Mouse (Mus musculus): ENCODE measurements around the gene Cldnd2.
"Not testable (repeated sequence)": the region's sequence is repeated elsewhere in the genome, so short reads cannot be mapped to it uniquely, and the experiment has no call there.

Gene Cldnd2

DNA sequence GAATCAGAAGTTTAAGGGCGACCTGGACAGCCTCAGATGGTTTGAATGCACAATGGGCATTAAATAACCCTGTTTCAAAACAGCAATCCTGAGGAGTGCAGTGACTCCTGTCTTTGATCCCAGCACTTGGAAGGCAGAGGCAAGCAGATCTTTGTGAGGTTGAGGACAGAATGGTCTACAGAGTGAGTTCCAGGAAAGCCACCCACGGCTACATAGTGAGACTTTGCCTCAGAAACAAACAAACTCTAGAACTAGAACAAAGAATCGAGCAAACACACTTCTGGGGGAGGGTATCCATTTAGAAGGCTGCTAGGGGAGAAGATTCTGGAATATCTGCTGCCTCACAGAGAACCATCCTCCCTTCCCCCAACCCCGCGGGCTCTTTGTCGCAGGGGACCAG is at the start of gene Cldnd2:
Gene Cldnd2 (plus strand): TSS at position 301 of the 400 bp plus-strand sequence.
- DNase-seq (ENCODE audit: low spot score in 2 of 2): no peak

DNA sequence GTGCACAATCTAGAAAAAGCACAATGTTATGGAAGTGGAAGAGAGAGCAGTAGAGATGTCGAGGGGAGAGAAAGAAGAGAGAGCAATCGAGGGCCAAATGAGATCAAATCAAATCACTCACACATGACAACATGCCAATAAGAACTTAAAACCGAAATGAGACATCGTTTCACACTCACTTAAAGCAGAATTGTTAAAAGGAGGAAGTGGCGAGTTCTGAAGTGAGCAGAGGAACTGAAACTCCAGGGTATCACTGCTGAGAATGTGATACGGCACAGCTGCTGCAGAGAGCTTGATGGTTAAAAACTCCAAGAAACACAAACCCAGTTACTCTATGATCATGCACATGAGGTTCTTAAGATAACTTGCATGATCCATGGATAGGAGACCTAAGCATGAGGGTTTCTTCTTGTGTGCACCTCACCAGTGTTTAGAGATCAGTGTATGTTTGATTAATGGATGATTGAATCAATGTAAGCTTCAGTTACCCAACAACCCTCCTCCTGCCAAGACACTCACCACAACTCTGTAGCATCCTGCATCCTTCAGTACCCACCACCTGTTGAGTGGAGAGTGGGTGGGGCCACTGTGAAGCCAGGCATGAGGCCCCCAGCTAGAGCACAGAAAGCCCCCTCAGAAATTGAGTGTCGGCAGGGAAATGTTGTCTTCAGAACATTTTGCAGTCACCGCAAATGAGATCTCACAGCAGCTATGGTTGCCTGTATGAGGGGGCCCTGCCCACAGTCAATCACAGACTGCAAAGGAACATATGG is 48.0 kb upstream of the Cldnd2 start:
- DNase-seq (ENCODE audit: low spot score in 2 of 2): peak in 1 of 2 experiments; percentile 55

DNA sequence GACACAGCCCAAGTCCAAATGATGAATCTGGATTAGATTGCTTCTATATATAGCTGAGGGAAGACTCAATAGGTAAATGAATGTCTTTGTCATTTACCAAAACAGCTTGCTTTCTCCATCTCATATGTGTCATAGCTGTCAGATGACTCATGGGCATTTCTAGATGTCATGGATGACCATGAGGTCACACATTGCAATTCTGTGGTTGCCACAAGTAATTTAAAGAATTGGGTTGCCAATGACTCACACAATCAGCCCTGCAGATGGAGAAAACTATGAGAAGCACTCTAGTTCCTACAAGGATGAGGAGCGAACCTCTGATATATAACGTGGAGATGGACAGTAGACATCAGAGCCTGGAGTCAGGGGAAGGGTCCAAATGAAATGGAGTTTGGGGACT is 41.1 kb upstream of the Cldnd2 start:
- DNase-seq (ENCODE audit: low spot score in 2 of 2): peak; percentile 12 to 42

DNA sequence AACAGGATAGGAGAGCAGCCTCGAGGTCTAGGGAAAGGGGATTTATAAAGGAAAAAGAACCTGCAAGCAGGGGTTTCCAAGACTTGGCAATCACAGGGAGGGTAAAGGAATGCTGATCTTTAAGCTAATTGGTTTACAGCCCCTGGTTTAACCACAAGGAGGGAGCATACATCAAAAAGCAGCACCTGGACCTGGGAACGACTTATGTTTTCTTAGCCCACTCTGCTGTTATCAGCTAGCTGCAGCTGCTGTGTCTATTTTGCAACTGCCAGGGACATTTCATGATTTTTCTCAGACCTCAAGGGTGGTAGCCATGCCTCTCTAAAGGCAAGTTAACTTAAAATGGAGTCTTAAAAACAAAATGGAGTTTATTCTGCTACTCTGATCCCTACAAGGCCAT is 37.9 kb upstream of the Cldnd2 start:
- no peak for DNase-seq (ENCODE audit: low spot score in 2 of 2)

DNA sequence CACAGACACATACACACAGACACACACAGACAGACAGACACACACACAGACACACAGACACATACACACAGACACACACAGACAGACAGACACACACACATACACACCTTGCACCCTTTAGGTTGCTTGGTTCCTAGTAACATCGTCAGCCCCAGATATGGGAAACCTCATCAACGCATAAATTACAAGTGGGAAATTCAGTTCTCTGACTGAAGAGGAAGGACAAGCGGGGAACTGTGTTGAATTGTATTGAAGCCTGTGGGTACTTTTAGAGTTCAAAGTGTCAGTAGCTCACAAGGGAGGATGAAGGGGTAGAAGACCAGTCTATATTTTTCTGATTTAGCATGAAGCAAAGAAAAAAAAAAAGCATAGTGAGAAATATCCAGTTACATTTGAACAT is 33.0 kb upstream of the Cldnd2 start:
- DNase-seq (ENCODE audit: low spot score in 2 of 2): no peak

DNA sequence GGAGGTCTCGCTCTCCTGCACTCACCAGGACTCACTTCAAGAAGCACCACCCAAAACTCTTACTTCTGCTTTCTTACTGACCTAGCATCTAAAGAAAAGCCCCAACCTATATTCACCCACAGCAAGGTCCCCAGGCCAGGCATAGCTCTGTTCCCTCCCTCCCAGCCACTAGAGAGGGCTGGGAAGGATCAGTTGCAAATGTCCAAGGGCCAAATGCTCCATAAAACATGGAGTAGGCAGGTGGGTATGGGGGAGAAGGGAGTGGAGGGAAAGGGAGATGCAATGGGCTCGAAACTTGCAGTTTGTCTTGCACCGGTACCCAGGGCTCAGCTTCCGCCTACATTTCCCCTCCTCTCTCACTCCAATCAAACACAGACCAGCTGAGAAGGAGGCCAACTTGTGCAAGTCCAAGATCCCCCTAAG is 32.4 kb upstream of the Cldnd2 start, which contains the start of gene Siglecg:
Gene Siglecg (plus strand): TSS at position 74 of the 423 bp plus-strand sequence.
- peak in 1 of 2 experiments; percentile 39 for DNase-seq (ENCODE audit: low spot score in 2 of 2)

DNA sequence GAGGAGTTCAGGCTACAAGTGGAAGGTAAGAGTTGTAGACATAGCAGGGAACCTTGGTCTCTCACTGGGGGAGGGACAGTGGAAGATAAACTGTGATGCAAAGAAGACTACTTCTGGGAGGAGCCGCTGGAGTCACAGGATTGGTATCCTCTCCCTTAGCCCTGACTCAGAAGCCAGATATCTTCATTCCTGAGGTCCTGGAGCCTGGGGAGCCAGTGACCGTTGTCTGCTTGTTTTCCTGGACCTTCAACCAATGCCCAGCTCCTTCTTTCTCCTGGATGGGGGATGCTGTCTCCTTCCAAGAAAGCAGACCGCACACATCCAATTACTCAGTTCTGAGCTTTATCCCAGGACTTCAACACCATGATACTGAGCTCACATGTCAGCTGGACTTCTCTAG is 31.5 kb upstream of the Cldnd2 start:
- DNase-seq (ENCODE audit: low spot score in 2 of 2): no peak

DNA sequence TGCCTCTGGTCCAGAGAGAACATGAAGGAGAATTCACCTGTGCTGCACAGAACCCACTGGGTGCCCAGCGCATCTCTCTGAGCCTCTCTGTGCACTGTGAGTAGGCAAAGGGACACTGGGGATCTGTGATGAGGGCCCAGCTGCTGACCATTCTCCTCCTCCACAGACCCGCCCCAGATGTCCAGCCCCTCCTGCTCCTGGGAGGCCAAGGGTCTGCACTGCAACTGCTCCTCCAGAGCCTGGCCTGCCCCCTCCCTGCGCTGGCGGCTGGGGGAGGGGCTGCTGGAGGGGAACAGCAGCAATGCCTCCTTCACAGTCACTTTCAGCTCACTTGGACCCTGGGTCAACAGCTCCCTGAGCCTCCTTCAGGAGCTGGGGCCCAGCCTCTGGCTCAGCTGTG is 28.9 kb upstream of the Cldnd2 start:
- not testable (repeated sequence) for DNase-seq (ENCODE audit: low spot score in 2 of 2)

DNA sequence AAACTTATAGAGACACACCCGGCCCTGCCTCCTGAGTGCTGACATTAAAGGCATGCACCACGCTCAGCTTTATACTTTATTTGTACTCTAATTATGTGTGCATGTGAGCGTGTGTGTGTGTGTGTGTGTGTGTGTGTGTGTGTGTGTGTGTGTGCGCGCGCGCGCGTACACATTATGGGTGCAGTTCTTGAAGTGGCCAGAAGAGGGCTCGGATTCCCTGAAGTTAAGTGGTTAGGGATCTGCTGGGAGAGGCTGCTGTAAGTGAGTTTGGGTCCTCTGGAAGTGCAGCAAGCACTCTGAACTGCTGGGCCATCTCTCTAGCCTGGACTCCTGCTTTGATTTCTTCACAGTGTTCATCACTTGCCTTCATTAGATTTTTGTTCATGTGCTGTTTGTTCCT is 23.3 kb upstream of the Cldnd2 start:
- DNase-seq (ENCODE audit: low spot score in 2 of 2): no peak

DNA sequence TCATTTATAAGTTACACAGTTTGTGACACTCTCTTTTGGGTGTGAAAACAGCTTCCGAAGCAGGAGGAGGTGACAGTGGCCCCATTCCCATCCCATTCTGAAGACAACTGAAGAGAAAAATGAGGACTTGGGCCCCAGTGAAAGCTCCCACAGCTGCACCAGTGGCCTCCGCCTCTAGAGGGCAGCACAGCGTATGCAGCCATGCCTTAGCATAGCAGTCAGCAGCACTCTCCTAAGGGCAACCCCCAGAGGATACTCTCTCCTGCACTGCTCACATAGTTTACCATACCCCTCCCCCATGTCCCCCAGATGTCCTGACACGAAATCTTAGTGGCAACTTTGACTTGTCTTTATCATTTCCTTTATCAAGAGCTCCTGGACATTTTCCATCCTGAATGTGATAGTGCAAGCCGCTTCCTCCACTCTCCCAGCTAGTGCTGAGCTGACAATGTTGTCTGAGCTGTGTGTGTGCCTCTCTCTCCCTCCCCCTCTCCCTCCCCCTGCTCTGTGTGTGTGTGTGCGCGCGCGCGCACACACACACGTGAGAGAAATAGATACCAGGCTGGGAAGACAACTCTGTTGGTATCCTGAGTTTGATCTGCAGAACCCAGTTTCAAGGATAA is 17.5 kb upstream of the Cldnd2 start:
- peak; percentile 76 to 80 for DNase-seq (ENCODE audit: low spot score in 2 of 2)

DNA sequence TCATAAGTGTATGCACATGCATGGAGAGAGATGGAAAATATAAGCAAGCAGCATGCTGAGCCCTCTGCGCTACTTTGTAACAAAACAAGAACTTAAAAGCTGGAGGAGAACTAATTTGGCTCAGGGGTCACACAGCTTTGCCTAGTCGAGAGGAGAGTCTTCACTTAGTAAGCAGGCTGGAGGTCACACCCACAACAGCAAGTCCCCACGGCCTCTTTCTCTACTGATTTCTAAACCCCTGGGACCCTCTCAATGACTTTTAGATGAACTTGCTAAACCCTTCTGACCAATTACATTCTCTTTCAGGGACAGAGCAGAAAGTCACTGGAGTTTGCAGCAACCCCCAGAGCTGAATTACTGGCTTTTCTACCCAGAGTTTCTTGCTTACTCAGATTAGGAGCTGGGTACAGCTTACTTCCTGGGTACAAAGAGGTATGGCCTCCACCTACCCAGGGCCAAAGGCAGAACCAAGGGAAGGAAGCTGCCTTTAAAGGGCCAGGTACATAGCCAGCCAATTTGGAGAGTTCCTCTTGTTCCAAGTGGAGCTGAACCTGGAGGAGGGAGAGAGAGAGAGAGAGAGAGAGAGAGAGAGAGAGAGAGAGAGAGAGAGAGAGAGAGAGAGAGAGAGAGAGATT is 16.5 kb upstream of the Cldnd2 start:
- peak in 1 of 2 experiments; percentile 21 for DNase-seq (ENCODE audit: low spot score in 2 of 2)

DNA sequence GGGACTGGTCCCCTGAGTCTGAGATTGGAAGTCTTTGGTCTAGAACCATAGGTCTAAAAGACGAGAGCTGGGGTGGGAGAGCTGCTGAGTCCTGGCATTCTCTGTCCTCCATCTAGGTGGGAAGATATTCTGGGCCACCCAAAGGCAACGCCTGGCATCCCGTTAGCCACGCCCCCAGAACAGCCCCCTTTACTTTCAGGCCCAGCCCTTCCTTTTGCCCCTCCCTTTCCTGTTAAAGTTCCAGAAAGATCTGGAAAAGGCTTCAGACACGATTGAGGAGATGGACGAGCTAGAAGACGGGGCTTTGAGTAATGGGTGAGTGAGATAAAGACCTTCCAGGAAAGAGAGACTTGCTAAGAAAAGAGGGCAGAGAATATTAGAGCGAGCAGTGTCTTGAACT is 13.2 kb upstream of the Cldnd2 start, which contains the start of gene Lim2:
Gene Lim2 (plus strand): TSS at position 265 of the 400 bp plus-strand sequence.
- no peak for DNase-seq (ENCODE audit: low spot score in 2 of 2)

DNA sequence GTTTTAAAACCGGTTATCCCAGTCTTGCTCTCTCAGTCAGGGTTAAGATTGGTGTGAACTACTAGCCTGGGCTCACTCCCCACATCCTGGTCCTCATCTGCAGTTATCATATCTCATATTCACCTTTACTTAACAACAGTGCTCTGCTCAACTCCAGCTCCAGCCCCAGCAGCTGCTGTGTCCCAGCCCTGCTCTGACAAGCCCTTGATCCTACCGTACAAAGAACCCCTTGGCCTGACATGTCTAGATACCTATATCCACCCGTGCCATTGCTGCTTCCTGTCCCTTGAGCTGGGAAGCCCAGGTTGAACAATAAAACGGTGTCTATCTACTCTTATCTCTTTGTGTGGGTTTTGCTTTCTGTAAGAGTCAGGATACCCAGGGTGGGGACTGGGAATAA is 11.1 kb upstream of the Cldnd2 start:
- DNase-seq (ENCODE audit: low spot score in 2 of 2): no peak

DNA sequence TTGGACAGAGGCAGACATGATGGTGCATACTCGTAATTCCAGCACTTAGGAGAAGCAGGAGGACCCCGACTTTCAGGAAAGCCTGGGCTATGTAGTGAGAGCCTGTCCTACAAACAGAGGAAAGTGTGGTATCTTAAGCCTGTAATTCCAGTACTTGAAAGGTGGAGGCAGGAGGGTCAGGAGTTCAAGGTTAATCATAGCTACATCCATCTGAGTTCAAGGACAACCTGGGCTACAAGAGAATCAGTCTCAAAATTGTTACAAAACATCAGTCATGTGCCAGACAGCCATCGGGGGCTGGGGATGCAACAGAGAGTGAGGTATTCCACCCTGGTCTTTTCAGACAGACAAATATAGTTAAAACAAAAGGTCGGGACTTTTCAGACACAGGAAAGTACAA is 7.7 kb upstream of the Cldnd2 start:
- DNase-seq (ENCODE audit: low spot score in 2 of 2): no peak

DNA sequence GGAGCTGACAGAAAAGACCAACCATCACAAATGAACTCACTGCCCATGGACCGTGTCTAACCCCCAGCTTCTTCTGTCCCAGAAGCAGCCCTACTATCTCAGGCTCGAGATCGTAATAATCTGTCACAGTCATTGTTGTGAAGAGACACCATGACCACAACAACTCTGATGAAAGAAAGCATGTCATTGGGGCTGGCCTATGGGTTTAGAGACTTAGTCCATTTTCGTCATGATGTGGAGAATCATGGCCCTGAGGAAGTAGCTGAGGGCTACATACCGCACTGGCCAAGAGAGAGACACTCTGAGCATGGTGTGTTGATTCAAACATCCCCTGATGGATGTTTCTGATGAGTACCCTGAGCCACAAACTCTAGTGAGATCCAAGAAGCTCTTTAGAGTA is 5.9 kb upstream of the Cldnd2 start:
- DNase-seq (ENCODE audit: low spot score in 2 of 2): peak; percentile 42 to 74

DNA sequence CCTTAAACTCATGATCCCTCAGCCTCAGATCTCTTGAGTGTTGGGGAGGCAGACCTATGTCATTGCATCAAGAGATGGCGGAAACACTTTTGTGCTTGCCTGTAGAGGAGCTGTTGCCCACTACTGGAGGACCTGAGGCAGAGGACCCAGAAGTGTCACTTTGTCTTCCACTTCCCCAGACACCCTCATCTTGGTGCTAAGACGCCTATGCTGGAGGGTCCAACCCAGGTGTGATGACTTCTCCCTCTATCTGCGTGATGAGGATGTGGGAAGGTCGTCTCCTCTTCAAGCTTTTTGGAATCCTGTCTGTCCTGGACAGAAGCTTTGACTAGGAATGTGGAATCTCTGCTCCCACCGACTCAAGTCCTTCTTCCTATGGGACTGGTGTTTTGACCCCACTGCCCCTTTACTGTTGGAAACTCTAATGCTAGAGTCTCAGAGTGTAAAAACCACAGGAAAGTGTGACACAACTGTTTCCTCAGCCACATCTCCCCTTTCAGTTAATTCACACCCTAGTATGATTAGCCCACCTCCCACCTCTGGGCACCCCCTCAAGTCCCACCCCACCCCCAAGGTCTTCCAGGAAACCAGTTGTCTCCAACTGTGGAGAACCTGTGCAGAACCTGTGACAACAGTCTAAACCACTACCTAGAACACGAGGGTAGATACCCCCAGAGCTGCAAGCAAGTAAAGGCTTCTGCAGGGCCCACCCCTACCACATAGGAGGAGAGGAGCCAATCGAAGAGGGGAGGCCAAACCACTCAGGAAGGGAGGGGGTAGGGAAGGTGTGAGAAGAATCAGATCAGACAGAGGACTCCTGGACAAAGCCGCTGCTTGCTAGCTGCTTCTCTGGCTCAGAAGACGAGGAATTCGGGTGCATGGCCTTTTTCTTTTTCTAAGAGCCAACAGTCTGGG is 4.0 kb upstream of the Cldnd2 start, which contains the start of gene Nkg7:
Gene Nkg7 (plus strand): TSS at position 733 of the 915 bp plus-strand sequence.
- peak; percentile 72 to 90 for DNase-seq (ENCODE audit: low spot score in 2 of 2)

DNA sequence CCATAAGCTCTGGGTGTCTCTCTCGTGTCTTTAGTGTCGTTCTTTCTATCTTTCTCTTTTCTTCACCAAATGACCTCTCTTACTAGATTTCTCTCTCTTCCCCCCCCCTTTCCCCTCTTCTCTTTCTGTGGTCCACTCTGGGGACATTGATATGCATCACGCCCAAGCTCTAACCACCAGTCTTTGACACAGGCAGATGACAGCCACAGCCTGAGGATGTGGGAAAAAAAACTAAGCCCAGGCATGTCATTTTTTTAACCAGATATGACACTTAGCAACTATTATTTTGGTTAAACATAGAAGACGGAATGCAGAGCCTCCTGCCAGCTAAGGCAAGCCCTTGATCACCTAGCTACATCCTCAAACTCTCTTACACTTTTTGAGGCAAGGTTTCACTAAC is 2.0 kb upstream of the Cldnd2 start:
- peak; percentile 65 to 83 for DNase-seq (ENCODE audit: low spot score in 2 of 2)

DNA sequence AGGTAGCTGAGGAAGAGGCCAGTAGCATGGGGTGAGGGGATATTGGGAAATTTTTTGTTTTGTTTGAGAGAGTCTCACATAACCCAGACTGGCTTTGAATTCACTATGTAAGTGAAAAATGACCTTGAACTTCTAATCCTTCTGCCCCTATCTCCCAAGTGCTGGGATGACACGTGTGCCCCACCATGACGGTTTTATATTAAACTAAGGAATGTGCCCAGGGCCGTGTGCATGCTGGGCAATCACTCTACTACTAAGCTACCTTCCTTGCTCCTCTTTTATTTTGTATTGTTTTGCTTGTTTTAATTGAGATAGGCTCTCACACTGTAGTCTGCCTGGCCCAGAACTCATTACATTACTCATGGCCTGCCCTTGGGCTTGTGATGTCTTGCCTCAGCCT is 489 bp downstream of the Cldnd2 start:
- DNase-seq (ENCODE audit: low spot score in 2 of 2): no peak

DNA sequence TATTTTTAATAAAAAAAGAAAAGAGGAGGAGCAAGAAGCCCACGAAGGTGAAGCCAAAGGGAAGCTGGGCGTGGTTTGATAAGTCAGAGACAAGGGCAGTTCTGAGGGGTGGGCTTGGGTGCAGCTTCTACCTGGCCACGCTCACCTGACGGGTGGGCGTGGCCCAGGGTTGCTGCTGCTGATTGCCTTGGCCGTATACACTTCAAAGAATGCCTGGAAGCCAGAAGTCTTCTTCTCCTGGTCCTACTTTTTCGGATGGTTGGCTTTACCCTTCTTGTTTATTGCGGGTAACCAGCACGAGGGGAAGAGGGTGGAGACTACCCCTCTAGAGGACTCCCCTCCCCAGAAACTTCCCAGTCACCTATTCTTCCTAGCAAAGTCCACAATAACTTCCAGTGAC is 2.1 kb downstream of the Cldnd2 start:
- no peak for DNase-seq (ENCODE audit: low spot score in 2 of 2)

DNA sequence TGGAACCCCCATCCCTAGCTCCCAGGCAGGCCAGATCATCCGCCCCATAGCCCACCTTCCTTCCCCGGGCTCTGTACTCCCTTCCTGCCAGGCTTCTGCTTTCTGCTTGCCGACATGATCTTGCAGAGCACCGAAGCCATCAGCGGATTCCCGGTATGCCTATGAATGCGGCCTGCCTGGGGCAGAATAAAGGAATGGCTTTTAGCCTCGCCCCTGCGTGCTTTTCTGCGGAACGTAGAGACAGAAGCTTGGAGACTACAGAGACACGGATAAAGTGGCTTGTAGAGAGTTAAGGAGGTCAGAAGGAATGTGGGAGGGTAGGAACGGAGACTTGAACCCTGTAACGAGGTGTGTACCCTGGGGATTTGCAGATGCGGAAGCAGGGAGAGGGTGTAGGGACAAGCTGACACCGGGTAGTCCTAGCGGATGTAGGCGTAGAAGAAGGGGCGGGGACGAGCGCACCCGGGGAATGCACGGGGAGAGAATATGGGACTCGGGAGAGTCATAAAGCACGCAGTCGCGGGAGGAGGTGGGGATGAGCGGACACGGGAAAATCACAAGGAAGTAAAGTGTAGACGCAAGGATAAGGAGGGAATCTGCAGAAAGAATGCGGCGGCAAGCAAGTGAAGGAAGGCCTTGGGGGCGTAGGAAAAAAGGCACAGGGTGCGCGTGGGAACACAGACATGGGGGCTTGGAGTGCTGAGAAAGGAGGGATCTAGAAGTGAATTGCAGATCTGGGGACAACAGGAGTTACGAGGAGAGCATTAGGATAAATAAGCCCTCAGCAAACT is 2.7 kb downstream of the Cldnd2 start:
- DNase-seq (ENCODE audit: low spot score in 2 of 2): peak; percentile 48 to 49

DNA sequence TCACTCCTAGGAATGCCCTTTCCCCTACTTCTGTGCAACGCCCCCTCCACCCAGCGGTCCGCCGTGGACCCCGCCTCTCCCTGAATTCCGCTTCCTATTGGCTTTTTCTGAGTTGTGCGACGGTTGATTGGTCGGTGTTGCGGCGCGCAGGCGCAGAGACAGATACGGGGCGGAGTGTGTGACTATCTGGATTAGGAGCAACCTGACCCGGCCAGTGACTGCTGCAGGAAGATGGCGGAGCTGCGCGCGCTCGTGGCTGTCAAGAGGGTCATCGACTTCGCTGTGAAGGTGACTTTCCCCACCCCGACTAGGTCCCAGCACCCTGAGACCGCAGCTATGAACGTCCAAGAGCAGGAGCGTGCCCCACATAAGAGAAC is 3.3 kb downstream of the Cldnd2 start, which contains the start of the genes Etfb and Gm45233:
Gene Etfb (plus strand): TSS at position 167 of the 377 bp plus-strand sequence.
Gene Gm45233 (plus strand): TSS at position 212 of the 377 bp plus-strand sequence.
- DNase-seq (ENCODE audit: low spot score in 2 of 2): peak; percentile 87 to 89

Data from natural killer cell, adult 2 months (primary cell).